Mouse (Mus musculus) lung, postnatal 0 days (tissue): ENCODE measurements around the gene Pkig. TPM values are rescaled to one million over a fixed set of nuclear protein-coding genes. Genes with fewer than 3 reads are reported as not detected.

Experiments used
- ATAC-seq: fragments of 200-750 bp; cut with Nextera tagmentation; 2 replicates; pipeline ENCODE4 v1.8.0; 2017; ENCODE audit warnings: moderate library complexity
- DNase-seq: peaks from one replicate; pipeline ENCODE4 v3.0.0-alpha.2; 2016; ENCODE audit warnings: low spot score
- H3K27ac ChIP-seq: fragments of 300-500 bp; sonication (generic); 2 replicates; pipeline ENCODE4 v1.5.1; 2014; ENCODE audit warnings: antibody characterized with exemption, mild to moderate bottlenecking, low read length, mixed read lengths
- H3K27me3 ChIP-seq: fragments of 300-500 bp; sonication (generic); replicated peaks from 2 replicates; pipeline ENCODE4 v1.6.1; 2014; ENCODE audit warnings: low read length, mixed read lengths; ENCODE audit not compliant: insufficient read depth
- H3K36me3 ChIP-seq: fragments of 300-500 bp; sonication (generic); 2 replicates; pipeline ENCODE4 v1.6.1; 2014; ENCODE audit warnings: low read length, mixed read lengths; ENCODE audit not compliant: insufficient read depth
- H3K4me1 ChIP-seq: fragments of 300-500 bp; sonication (generic); 2 replicates; pipeline ENCODE4 v1.6.1; 2014; ENCODE audit warnings: antibody characterized with exemption, low read depth, low read length, mixed read lengths; ENCODE audit not compliant: insufficient read depth
- H3K4me2 ChIP-seq: fragments of 300-500 bp; sonication (generic); replicated peaks from 2 replicates; pipeline ENCODE4 v1.6.1; 2014; ENCODE audit warnings: low read depth, mild to moderate bottlenecking, low read length, moderate library complexity, mixed read lengths
- H3K4me3 ChIP-seq: fragments of 300-500 bp; sonication (generic); 2 replicates; pipeline ENCODE4 v1.5.1; 2014; ENCODE audit warnings: low read depth, low read length
- H3K9ac ChIP-seq: fragments of 300-500 bp; sonication (generic); replicated peaks from 2 replicates; pipeline ENCODE4 v1.6.1; 2014; ENCODE audit warnings: low read depth, mild to moderate bottlenecking
- H3K9me3 ChIP-seq: fragments of 300-500 bp; sonication (generic); 2 replicates; pipeline ENCODE4 v1.6.1; 2016; ENCODE audit warnings: low read length, mixed read lengths
- CTCF ChIP-seq: IDR thresholded peaks from 2 replicates; pipeline ENCODE4 v1.5.1; 2016; ENCODE audit warnings: antibody characterized with exemption, mild to moderate bottlenecking
- EP300 ChIP-seq: IDR thresholded peaks from 2 replicates; pipeline ENCODE4 v1.6.1; 2016; ENCODE audit warnings: antibody characterized with exemption, mild to moderate bottlenecking, control low read depth
- WGBS: fragments of 180-500 bp; shearing (Covaris S2); extraction: QIAGEN DNeasy Blood & Tissue Kit; methylation state at CpG from one replicate; pipeline ENCODE4 v1.1.7; 2014; 5-methylcytosine and 5-hydroxymethylcytosine counted together
- polyA plus RNA-seq: library from polyadenylated mRNA; unstranded; fragments of >200 nt; fragmentation: Nextera tagmentation; extraction: Ambion mirVana; gene quantifications from 2 replicates; pipeline ENCODE4 v1.2.1, GENCODE M21; 2015

Pkig gene
- polyA plus RNA-seq: 95.2 and 106 TPM in 2 replicates

GRCm38 (mm10) chr2:163657975-163658886 is at the start of gene Pkig:
Pkig (plus strand) TSS chr2:163658386.
- under 1% methylated on average over 70 of the region's 71 CpGs for WGBS
- peak within 1 kb of the TSS; percentile 60 for H3K4me2 ChIP-seq
- ATAC-seq (peak; percentile 94), DNase-seq (peak; percentile 93)
- H3K4me3 ChIP-seq: peak within 1 kb of the TSS; percentile 80
- no peaks in the 10 kb centered on the region for H3K27me3 ChIP-seq
- H3K4me1 ChIP-seq: peaks cover 2% of the 10 kb centered on the region; the same call in 1 of the 2 replicates
- no peaks in the 10 kb centered on the region for H3K9me3 ChIP-seq
- H3K36me3 ChIP-seq: no peaks in the 10 kb centered on the region
- TF ChIP-seq EP300 (no peak), CTCF (peak; percentile 37)
- H3K27ac ChIP-seq: peak within 1 kb of the TSS; percentile 78
- H3K9ac ChIP-seq: peak within 1 kb of the TSS; percentile 64

DNA sequence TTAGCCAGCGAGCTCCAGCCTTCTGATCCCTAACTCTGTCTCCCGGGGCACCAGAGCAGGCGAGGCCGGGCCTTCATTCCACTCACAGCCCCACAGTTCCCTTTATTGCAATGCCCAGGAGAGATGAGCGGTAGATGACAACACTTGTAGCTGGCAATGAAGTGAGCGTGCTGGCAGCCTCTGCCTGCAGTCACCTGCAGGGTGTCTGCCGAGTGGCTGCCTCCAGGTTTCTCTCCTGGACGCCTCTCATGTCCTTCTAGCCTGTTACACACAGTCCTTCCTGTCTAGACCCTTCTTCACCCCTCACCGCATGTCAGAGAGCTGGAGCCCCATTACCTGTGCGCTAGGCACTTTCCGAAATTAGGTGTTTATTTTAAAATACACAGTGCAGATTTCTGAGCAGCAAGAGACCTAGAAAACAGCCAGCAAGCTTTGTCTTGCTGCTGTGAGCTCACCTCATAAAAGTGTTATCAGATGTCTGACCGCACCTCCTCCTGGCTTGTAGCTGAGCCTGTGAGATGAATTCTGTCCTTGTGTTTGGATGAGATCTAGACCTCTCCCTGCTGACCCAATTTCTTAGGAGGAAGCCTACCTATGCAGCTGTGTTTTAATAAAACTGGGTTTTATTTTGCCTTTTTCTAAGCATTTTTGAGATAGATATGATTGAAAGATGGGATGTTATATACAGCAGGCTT is 48.8 kb upstream of the Pkig start:
- H3K9ac ChIP-seq: no peak overlapping the region
- ATAC-seq (no peak), DNase-seq (no peak)
- H3K27ac ChIP-seq: no peak overlapping the region
- TF ChIP-seq EP300 (no peak), CTCF (no peak)
- no peaks in the 10 kb centered on the region for H3K27me3 ChIP-seq
- H3K4me1 ChIP-seq: no peaks in the 10 kb centered on the region
- H3K4me2 ChIP-seq: no peak overlapping the region
- H3K4me3 ChIP-seq: no peak overlapping the region
- peaks cover 18% of the 10 kb centered on the region for H3K36me3 ChIP-seq
- 86% methylated on average over 12 of the region's 12 CpGs for WGBS
- no peaks in the 10 kb centered on the region for H3K9me3 ChIP-seq

DNA sequence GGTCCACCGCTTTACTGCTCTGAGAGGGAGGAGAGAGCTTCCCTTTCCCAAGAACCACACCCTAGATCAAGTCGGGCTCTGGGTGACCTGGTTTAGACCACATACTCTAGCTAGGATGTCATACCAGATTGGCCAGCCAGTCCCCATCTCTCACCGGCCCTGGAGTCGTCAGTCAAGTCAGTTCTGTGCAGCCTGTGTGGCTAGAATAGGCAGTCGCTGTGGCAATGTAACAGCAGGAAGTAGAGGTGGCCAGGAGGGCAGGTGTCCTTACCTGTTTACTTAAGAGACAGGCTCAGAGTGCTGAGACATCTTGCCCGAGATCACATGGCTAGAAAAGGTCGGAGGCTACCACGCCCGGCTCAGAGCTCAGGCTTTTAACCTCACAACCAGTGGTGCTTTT is 47.0 kb upstream of the Pkig start:
- Histone ChIP-seq H3K27me3 (no peaks in the 10 kb centered on the region), H3K9me3 (no peaks in the 10 kb centered on the region), H3K4me1 (no peaks in the 10 kb centered on the region), H3K36me3 (peaks cover 24% of the 10 kb centered on the region), H3K27ac (no peak overlapping the region), H3K9ac (no peak overlapping the region), H3K4me3 (no peak overlapping the region), H3K4me2 (no peak overlapping the region)
- TF ChIP-seq EP300 (no peak), CTCF (no peak)
- DNase-seq (no peak), ATAC-seq (no peak)
- WGBS: 72% methylated on average over 9 of the region's 9 CpGs

DNA sequence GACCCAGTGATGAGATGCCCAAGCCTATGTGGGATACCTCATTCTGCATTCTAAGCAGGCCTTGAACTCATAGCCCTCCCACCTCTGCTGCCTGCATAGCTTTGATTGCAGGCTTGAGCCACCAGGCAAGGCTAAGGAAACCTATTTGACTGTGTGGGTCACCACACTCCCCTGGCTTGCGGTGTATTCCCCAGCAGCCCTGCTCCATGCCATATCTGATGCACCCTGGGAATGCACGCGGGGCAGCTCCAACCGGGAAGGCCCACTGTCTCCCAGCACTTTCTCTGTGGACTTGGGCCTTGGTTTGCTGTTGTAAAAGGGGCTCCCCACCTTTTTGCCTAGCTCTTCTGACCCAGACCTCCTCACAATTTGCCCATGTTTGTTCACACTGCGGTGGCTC is 45.0 kb upstream of the Pkig start:
- no peak overlapping the region for H3K4me2 ChIP-seq
- no peak overlapping the region for H3K9ac ChIP-seq
- H3K36me3 ChIP-seq: peaks cover 24% of the 10 kb centered on the region
- no peak overlapping the region for H3K4me3 ChIP-seq
- no peaks in the 10 kb centered on the region for H3K9me3 ChIP-seq
- WGBS: 95% methylated on average over 5 of the region's 5 CpGs
- H3K27me3 ChIP-seq: no peaks in the 10 kb centered on the region
- TF ChIP-seq EP300: no peak
- no peak for TF ChIP-seq CTCF
- ATAC-seq: no peak
- DNase-seq: no peak
- H3K4me1 ChIP-seq: no peaks in the 10 kb centered on the region
- H3K27ac ChIP-seq: no peak overlapping the region

DNA sequence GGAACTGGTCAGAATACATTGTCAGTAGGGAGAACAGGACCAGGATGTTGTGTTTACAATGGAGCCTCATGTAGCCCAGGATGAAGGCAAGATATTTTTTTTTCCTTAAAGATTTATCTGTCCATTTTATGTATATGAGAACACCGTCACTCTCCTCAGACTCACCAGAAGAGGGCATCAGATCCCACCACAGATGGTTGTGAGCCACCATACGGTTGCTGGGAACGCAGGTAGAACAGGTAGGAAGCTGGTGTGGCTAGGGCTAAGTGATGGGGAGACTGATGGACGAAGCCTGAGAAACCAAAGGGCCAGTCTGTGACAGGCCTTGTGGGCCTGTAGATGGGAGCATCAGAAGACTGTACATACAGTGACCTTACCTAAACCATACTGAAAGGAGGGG is 44.2 kb upstream of the Pkig start:
- no peaks in the 10 kb centered on the region for H3K27me3 ChIP-seq
- no peaks in the 10 kb centered on the region for H3K4me1 ChIP-seq
- ATAC-seq: no peak
- H3K9me3 ChIP-seq: no peaks in the 10 kb centered on the region
- no peak overlapping the region for H3K4me2 ChIP-seq
- no peak overlapping the region for H3K27ac ChIP-seq
- TF ChIP-seq CTCF: no peak; the same call in 1 of the 2 replicates
- no peak for TF ChIP-seq EP300
- H3K36me3 ChIP-seq: peaks cover 26% of the 10 kb centered on the region
- no peak for DNase-seq
- no peak overlapping the region for H3K4me3 ChIP-seq
- 95% methylated on average over 4 of the region's 4 CpGs for WGBS
- H3K9ac ChIP-seq: no peak overlapping the region

GRCm38 (mm10) chr2:163615401-163615800 is 42.8 kb upstream of the Pkig start:
- ATAC-seq: no peak
- H3K36me3 ChIP-seq: peaks cover 35% of the 10 kb centered on the region
- 90% methylated on average over 9 of the region's 9 CpGs for WGBS

More at GRCm38 (mm10) chr2:163615401-163615800, 42.8 kb upstream of the Pkig start:
- Histone ChIP-seq H3K4me1 (no peaks in the 10 kb centered on the region), H3K9me3 (no peaks in the 10 kb centered on the region), H3K27ac (no peak overlapping the region), H3K27me3 (no peaks in the 10 kb centered on the region), H3K9ac (no peak overlapping the region), H3K4me2 (no peak overlapping the region), H3K4me3 (no peak overlapping the region)
- DNase-seq: no peak
- TF ChIP-seq EP300 (no peak), CTCF (no peak)
